Mouse (Mus musculus) thymus, adult 2 months (tissue): ENCODE data around the gene Ednrb. TPM values are rescaled to one million over a fixed set of nuclear protein-coding genes. Genes with fewer than 3 reads are reported as not detected.
"Not testable (repeated sequence)": the region's sequence is repeated elsewhere in the genome, so short reads cannot be mapped to it uniquely, and the experiment has no call there.

Experiments
- DNase-seq: peaks from one replicate; pipeline ENCODE4 v3.0.0; 2021
- H3K27ac ChIP-seq: fragments of 200-500 bp; 2 replicates; pipeline ENCODE4 v1.5.1; 2012; ENCODE audit warnings: low read length, control low read depth; ENCODE audit not compliant: control insufficient read depth, insufficient read depth
- H3K27me3 ChIP-seq: fragments of 200-500 bp; 2 replicates; pipeline ENCODE4 v1.6.1; 2012; ENCODE audit warnings: mild to moderate bottlenecking, low read length, moderate library complexity, mixed read lengths; ENCODE audit not compliant: control insufficient read depth, insufficient read depth
- H3K36me3 ChIP-seq: fragments of 200-500 bp; 2 replicates; pipeline ENCODE4 v1.6.1; 2012; ENCODE audit warnings: mild to moderate bottlenecking, low read length, moderate library complexity; ENCODE audit not compliant: control insufficient read depth, insufficient read depth
- H3K4me1 ChIP-seq: fragments of 200-500 bp; replicated peaks from 2 replicates; pipeline ENCODE4 v1.6.1; 2012; ENCODE audit warnings: low read length; ENCODE audit not compliant: control insufficient read depth, insufficient read depth
- H3K4me3 ChIP-seq: fragments of 200-500 bp; 2 replicates; pipeline ENCODE4 v1.5.1; 2012; ENCODE audit warnings: mild to moderate bottlenecking, low read length, control low read depth, moderate library complexity; ENCODE audit not compliant: control insufficient read depth, insufficient read depth
- CTCF ChIP-seq: fragments of 200-500 bp; IDR thresholded peaks from 2 replicates; pipeline ENCODE4 v1.5.1; 2012; ENCODE audit warnings: mild to moderate bottlenecking, control low read depth, low read length, moderate library complexity, borderline replicate concordance; ENCODE audit not compliant: control insufficient read depth, poor library complexity, insufficient read depth; ENCODE audit errors: extremely low read depth
- POLR2A ChIP-seq: fragments of 200-500 bp; IDR thresholded peaks from 2 replicates; pipeline ENCODE4 v1.6.1; 2012; ENCODE audit warnings: mild to moderate bottlenecking, low read length, control low read depth, moderate library complexity; ENCODE audit not compliant: control insufficient read depth, poor library complexity, insufficient read depth; ENCODE audit errors: extremely low read depth
- WGBS: fragments of 180-500 bp; shearing (Covaris S2); methylation state at CpG from one replicate; pipeline ENCODE4 v1.1.7; 2018; 5-methylcytosine and 5-hydroxymethylcytosine counted together
- polyA plus RNA-seq: library from polyadenylated mRNA; depleted of rRNA; stranded (reverse); fragments of >200 nt; gene quantifications from 2 replicates; pipeline ENCODE4 v1.2.3, GENCODE M21; 2012

Ednrb gene
- polyA plus RNA-seq, 1 experiment = 1.0 TPM

DNA sequence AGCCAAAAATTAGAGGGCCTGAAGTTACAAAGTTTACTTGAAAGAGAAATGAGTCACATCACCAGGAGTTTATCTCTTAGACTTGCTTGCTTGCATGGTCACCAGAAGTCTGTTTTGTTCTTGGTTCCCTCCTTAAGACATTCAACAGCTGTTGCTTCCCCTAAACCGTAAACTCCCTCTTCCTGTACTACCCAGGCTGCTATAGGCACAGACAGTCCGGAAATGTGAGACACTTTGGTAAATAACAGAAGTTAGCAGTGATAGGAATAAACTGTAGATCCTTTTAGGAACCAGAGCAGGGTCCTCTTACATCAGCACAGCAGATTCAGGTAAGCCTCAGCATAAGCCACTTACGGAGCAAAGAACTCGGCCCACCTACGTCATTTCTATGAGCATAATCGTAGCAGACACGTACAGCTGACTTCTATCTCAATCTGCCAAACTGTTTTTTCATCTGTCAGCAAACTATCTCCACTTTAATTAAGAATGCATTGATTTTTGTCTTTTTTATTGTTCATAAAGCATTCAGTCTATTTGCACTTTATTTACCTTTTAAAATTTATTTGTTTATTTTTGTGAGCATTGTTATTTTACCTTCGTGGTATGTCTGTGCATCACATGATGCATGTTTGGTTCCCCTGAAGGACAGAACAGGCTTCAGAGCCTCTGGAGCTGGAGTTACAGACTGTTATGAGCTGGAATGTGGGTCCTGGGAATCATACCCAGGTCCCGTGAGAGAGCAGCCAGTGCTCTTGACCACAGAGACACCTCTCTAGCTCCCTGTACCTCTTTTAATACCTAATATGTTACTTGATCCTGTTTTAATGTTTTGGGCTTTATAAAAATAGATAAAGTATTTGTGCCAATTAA lies 58.9 kb downstream of the Ednrb start:
- H3K27me3 ChIP-seq = no peaks in the 10 kb centered on the region
- no peaks in the 10 kb centered on the region; the same call in 1 of the 2 replicates for H3K4me1 ChIP-seq
- TF ChIP-seq POLR2A (no peak), CTCF (no peak)
- H3K4me3 ChIP-seq = no peak overlapping the region
- H3K27ac ChIP-seq = no peak overlapping the region
- WGBS = 21% methylated on average over 9 of the region's 9 CpGs
- no peak for DNase-seq
- no peaks in the 10 kb centered on the region for H3K36me3 ChIP-seq

DNA sequence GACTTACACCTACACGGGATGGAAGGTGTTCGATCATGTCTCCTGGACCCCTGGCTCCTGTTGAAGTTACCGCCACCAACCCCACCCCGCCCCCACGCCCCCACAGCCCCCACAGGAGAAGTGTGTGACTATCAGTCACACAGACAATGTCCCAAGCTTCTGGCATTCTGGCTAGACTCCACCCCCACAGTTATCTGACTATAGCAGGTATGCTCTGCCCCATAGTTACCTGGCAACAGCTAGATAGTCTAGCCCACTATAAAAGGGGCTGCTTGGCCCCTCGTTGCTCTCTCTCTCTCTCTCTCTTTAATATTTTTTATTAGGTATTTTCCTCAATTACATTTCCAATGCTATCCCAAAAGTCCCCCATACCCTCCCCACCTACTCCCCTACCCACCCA lies 63.9 kb downstream of the Ednrb start:
- WGBS = 97% methylated on average over 6 of the region's 6 CpGs
- H3K36me3 ChIP-seq, DNase-seq, H3K27me3 ChIP-seq, H3K27ac ChIP-seq, H3K4me1 ChIP-seq, H3K4me3 ChIP-seq: not testable (repeated sequence)

DNA sequence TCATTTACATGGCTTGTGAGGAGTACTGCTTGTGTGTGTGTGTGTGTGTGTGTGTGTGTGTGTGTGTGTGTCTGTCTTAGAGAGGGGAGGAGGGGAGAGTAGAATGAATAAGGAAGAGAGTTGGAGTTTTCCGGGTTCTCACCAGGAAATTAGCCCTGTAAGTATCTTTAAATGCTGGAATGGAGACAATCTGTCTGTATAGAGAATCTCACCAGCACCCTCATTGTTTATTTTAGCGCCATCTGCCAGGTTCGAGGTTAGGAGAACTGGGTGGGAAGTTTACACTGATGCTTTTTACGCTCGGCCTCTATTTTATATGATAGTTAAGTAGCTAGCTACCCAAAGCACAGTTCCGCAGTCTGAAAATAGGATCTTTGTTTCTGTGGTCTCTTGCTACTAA lies 64.9 kb downstream of the Ednrb start:
- DNase-seq = no peak
- 92% methylated on average over 6 of the region's 6 CpGs for WGBS
- no peaks in the 10 kb centered on the region for H3K36me3 ChIP-seq
- H3K27me3 ChIP-seq = no peaks in the 10 kb centered on the region
- no peak overlapping the region for H3K27ac ChIP-seq
- no peak overlapping the region for H3K4me3 ChIP-seq
- TF ChIP-seq CTCF (no peak), POLR2A (no peak)
- no peaks in the 10 kb centered on the region for H3K4me1 ChIP-seq

DNA sequence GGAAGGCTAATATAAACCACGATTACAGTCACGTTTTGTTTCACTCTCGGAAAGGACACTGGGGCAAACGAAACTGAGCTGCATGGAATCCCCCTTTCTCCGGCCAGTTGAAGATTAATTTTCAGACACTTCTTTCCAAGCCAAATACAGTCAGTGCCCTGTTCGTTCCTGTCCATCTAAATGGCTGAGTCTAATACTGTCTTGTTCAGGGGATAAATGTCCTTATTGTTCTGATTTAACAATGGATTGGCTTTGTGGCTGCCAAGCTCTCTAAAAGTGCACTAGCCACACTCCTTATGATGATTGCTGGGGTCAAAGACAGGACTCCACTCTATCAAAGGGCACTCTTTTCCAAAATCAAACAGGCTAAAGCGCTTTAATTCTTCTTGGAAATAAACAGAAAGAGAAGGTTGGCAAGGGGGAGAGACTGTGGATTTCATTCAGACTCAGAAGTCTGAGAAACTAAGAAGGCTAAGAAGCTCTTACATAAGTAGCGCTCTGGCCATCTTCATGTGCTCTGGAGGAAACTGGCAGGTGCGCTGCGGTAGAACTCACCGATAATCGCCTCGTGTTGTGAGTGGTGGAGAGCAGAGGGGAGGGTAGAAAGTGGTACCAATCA lies 65.6 kb downstream of the Ednrb start:
- WGBS = 94% methylated on average over 13 of the region's 13 CpGs
- Histone ChIP-seq H3K4me3 (no peak overlapping the region), H3K27ac (no peak overlapping the region)

DNA sequence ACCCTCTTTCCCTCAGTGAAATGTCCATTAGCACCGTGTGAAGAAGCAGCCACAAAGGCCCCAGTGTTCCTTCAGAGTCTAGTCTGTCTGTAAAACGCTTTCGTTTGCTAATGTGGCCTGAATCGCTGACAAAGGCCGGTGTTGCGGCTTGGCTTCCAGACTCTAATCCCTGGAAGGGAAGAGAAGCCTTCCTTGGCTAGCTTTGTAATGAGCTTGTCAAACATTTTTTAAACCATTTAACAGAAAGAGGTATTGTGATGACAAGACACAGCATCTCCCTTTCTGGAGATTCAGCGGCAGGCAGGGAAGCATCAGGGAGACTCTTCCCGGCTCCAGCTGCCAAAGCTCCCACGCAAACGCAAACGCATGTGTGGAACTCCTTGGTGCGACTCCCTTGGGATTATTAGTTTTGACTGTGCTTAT lies 66.2 kb downstream of the Ednrb start:
- DNase-seq = no peak
- no peaks in the 10 kb centered on the region for H3K4me1 ChIP-seq
- no peaks in the 10 kb centered on the region for H3K36me3 ChIP-seq
- no peaks in the 10 kb centered on the region for H3K27me3 ChIP-seq
- H3K4me3 ChIP-seq = no peak overlapping the region
- no peak overlapping the region for H3K27ac ChIP-seq
- TF ChIP-seq CTCF = no peak
- no peak for TF ChIP-seq POLR2A
- 92% methylated on average over 12 of the region's 12 CpGs for WGBS

More for the DNA sequence above, 65.6 kb downstream of the Ednrb start:
- Histone ChIP-seq H3K4me1 (no peaks in the 10 kb centered on the region), H3K36me3 (no peaks in the 10 kb centered on the region), H3K27me3 (no peaks in the 10 kb centered on the region)
- DNase-seq = no peak
- TF ChIP-seq CTCF = no peak
- TF ChIP-seq POLR2A = no peak

DNA sequence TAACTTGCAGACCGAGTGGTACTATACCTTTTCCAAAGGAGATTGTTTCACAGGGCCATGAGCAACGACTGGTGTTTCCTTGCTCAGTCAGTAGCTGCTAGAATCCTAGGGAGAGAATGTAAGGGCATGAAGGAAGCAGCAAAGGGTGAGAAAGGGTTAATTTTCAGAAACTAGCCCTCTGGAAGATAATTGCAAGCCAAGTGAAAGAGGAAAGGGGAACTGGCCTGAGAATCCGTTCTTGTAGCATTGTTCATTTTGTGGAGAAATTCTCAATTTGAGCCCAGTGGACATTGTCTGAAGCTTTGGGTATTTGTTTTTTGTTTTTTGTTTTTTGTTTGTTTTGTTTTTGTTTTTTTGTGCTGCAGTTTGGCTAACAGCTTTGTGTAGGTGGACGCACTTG lies 66.8 kb downstream of the Ednrb start:
- WGBS = 77% methylated on average over 4 of the region's 4 CpGs
- no peak overlapping the region for H3K4me3 ChIP-seq

More for the DNA sequence above, 66.8 kb downstream of the Ednrb start:
- Histone ChIP-seq H3K27ac (no peak overlapping the region), H3K36me3 (no peaks in the 10 kb centered on the region), H3K27me3 (no peaks in the 10 kb centered on the region), H3K4me1 (no peaks in the 10 kb centered on the region)
- TF ChIP-seq POLR2A = no peak
- no peak for TF ChIP-seq CTCF
- no peak for DNase-seq
